Mouse (Mus musculus) limb, embryonic 13.5 days (tissue): ENCODE data around the gene Smarcal1. TPM values are rescaled to one million over a fixed set of nuclear protein-coding genes. Genes with fewer than 3 reads are reported as not detected.

ENCODE experiments used
- ATAC-seq: fragments of 200-750 bp; cut with Nextera tagmentation; 2 replicates; pipeline ENCODE4 v1.8.0; 2017; ENCODE audit warnings: low read depth, moderate number of reproducible peaks, moderate TSS enrichment; ENCODE audit not compliant: low FRiP score
- H3K27ac ChIP-seq: fragments of 300-500 bp; sonication (generic); 2 replicates; pipeline ENCODE4 v1.5.1; 2015; ENCODE audit warnings: inconsistent platforms, mild to moderate bottlenecking, moderate library complexity
- H3K27me3 ChIP-seq: fragments of 300-500 bp; sonication (generic); 2 replicates; pipeline ENCODE4 v1.6.1; 2015; ENCODE audit warnings: mild to moderate bottlenecking, inconsistent platforms
- H3K36me3 ChIP-seq: fragments of 300-500 bp; sonication (generic); 2 replicates; pipeline ENCODE4 v1.6.1; 2015; ENCODE audit warnings: inconsistent platforms, mild to moderate bottlenecking, moderate library complexity
- H3K4me1 ChIP-seq: fragments of 300-500 bp; sonication (generic); 2 replicates; pipeline ENCODE4 v1.6.1; 2015; ENCODE audit warnings: inconsistent platforms
- H3K4me2 ChIP-seq: fragments of 300-500 bp; sonication (generic); replicated peaks from 2 replicates; pipeline ENCODE4 v1.6.1; 2015; ENCODE audit warnings: inconsistent platforms, mild to moderate bottlenecking, moderate library complexity
- H3K4me3 ChIP-seq: fragments of 300-500 bp; sonication (generic); 2 replicates; pipeline ENCODE4 v1.5.1; 2015; ENCODE audit warnings: moderate library complexity, mild to moderate bottlenecking, inconsistent platforms
- H3K9ac ChIP-seq: fragments of 300-500 bp; sonication (generic); 2 replicates; pipeline ENCODE4 v1.6.1; 2015; ENCODE audit warnings: mild to moderate bottlenecking, inconsistent platforms
- H3K9me3 ChIP-seq: fragments of 300-500 bp; sonication (generic); 2 replicates; pipeline ENCODE4 v1.6.1; 2016; ENCODE audit warnings: inconsistent platforms
- WGBS: fragments of 180-500 bp; shearing (Covaris S2); methylation state at CpG from one replicate; pipeline ENCODE4 v1.1.7; 2015; 5-methylcytosine and 5-hydroxymethylcytosine counted together
- polyA plus RNA-seq: library from polyadenylated mRNA; unstranded; fragments of >200 nt; fragmentation: Nextera tagmentation; extraction: Ambion mirVana; gene quantifications from 2 replicates; pipeline ENCODE4 v1.2.1, GENCODE M21; 2015

Gene Smarcal1
- polyA plus RNA-seq, 1 experiment from 2014 or later = 26.7 TPM

GRCm38 (mm10) chr1:72593340-72593951 is 10.4 kb downstream of the Smarcal1 start:
- Histone ChIP-seq H3K9ac (no peak overlapping the region), H3K27me3 (no peaks in the 10 kb centered on the region), H3K4me2 (no peak overlapping the region), H3K9me3 (no peaks in the 10 kb centered on the region), H3K27ac (no peak overlapping the region), H3K4me3 (no peak overlapping the region), H3K36me3 (peaks cover 86% of the 10 kb centered on the region), H3K4me1 (peaks cover under 1% of the 10 kb centered on the region; the same call in 1 of the 2 replicates)
- WGBS = 86% methylated on average over 20 of the region's 20 CpGs
- no peak for ATAC-seq

- Histone ChIP-seq H3K4me1 (peaks cover 16% of the 10 kb centered on the region), H3K4me2 (no peak overlapping the region), H3K27me3 (no peaks in the 10 kb centered on the region), H3K36me3 (peaks cover 90% of the 10 kb centered on the region), H3K9me3 (no peaks in the 10 kb centered on the region), H3K4me3 (no peak overlapping the region), H3K9ac (no peak overlapping the region), H3K27ac (no peak overlapping the region)
- no peak for ATAC-seq
- WGBS = 89% methylated on average over 12 of the region's 12 CpGs
Measured at GRCm38 (mm10) chr1:72595686-72596085, 12.6 kb downstream of the Smarcal1 start.

- H3K4me1 ChIP-seq = peaks cover 16% of the 10 kb centered on the region
- H3K27ac ChIP-seq = no peak overlapping the region
- ATAC-seq = no peak
- peaks cover 90% of the 10 kb centered on the region for H3K36me3 ChIP-seq
- H3K4me3 ChIP-seq = no peak overlapping the region
- H3K27me3 ChIP-seq = no peaks in the 10 kb centered on the region
- WGBS = 85% methylated on average over 5 of the region's 5 CpGs
- no peaks in the 10 kb centered on the region for H3K9me3 ChIP-seq
- H3K9ac ChIP-seq = no peak overlapping the region
- H3K4me2 ChIP-seq = no peak overlapping the region
Measured at GRCm38 (mm10) chr1:72596231-72596630, 13.2 kb downstream of the Smarcal1 start.

GRCm38 (mm10) chr1:72599146-72600101 is 16.4 kb downstream of the Smarcal1 start:
- no peak overlapping the region for H3K9ac ChIP-seq
- peak overlapping the region; percentile 44; the same call in 1 of the 2 replicates for H3K27ac ChIP-seq
- peak; percentile 44; the same call in 1 of the 2 replicates for ATAC-seq

GRCm38 (mm10) chr1:72600778-72601177 is 17.7 kb downstream of the Smarcal1 start:
- Histone ChIP-seq H3K4me2 (no peak overlapping the region), H3K4me3 (no peak overlapping the region), H3K9ac (no peak overlapping the region), H3K27ac (no peak overlapping the region), H3K27me3 (no peaks in the 10 kb centered on the region), H3K36me3 (peaks cover 79% of the 10 kb centered on the region), H3K4me1 (peaks cover 16% of the 10 kb centered on the region), H3K9me3 (no peaks in the 10 kb centered on the region)
- no peak for ATAC-seq
- WGBS = 94% methylated on average over 5 of the region's 5 CpGs

More at GRCm38 (mm10) chr1:72599146-72600101, 16.4 kb downstream of the Smarcal1 start:
- H3K27me3 ChIP-seq = no peaks in the 10 kb centered on the region
- WGBS = 61% methylated on average over 21 of the region's 21 CpGs
- H3K4me2 ChIP-seq = no peak overlapping the region
- peaks cover 83% of the 10 kb centered on the region for H3K36me3 ChIP-seq
- H3K9me3 ChIP-seq = no peaks in the 10 kb centered on the region
- H3K4me1 ChIP-seq = peaks cover 16% of the 10 kb centered on the region
- H3K4me3 ChIP-seq = no peak overlapping the region

- 93% methylated on average over 7 of the region's 7 CpGs for WGBS
- no peak overlapping the region for H3K9ac ChIP-seq
- no peak for ATAC-seq
- no peaks in the 10 kb centered on the region for H3K9me3 ChIP-seq
- peaks cover 79% of the 10 kb centered on the region for H3K36me3 ChIP-seq
- H3K4me3 ChIP-seq = no peak overlapping the region
- H3K4me1 ChIP-seq = peaks cover 16% of the 10 kb centered on the region
- H3K27me3 ChIP-seq = no peaks in the 10 kb centered on the region
- H3K27ac ChIP-seq = no peak overlapping the region
- no peak overlapping the region for H3K4me2 ChIP-seq
Measured at GRCm38 (mm10) chr1:72601233-72601632, 18.2 kb downstream of the Smarcal1 start.

GRCm38 (mm10) chr1:72602186-72602585 is 19.1 kb downstream of the Smarcal1 start:
- ATAC-seq = no peak
- no peaks in the 10 kb centered on the region for H3K9me3 ChIP-seq
- no peak overlapping the region for H3K9ac ChIP-seq
- H3K4me3 ChIP-seq = no peak overlapping the region
- H3K27ac ChIP-seq = no peak overlapping the region
- peaks cover 16% of the 10 kb centered on the region for H3K4me1 ChIP-seq
- no peak overlapping the region for H3K4me2 ChIP-seq
- WGBS = 72% methylated on average over 5 of the region's 5 CpGs
- no peaks in the 10 kb centered on the region for H3K27me3 ChIP-seq
- peaks cover 76% of the 10 kb centered on the region for H3K36me3 ChIP-seq

- WGBS = 94% methylated on average over 5 of the region's 5 CpGs
Measured at GRCm38 (mm10) chr1:72602803-72603202, 19.8 kb downstream of the Smarcal1 start.

GRCm38 (mm10) chr1:72606186-72606673 is 23.2 kb downstream of the Smarcal1 start:
- Histone ChIP-seq H3K4me3 (no peak overlapping the region), H3K36me3 (peaks cover 75% of the 10 kb centered on the region), H3K9me3 (no peaks in the 10 kb centered on the region), H3K9ac (no peak overlapping the region), H3K4me1 (no peaks in the 10 kb centered on the region), H3K27me3 (no peaks in the 10 kb centered on the region), H3K27ac (no peak overlapping the region), H3K4me2 (no peak overlapping the region)
- 75% methylated on average over 12 of the region's 12 CpGs for WGBS
- no peak for ATAC-seq

More at GRCm38 (mm10) chr1:72602803-72603202, 19.8 kb downstream of the Smarcal1 start:
- Histone ChIP-seq H3K27ac (no peak overlapping the region), H3K27me3 (no peaks in the 10 kb centered on the region), H3K4me3 (no peak overlapping the region), H3K9ac (no peak overlapping the region), H3K36me3 (peaks cover 74% of the 10 kb centered on the region), H3K4me1 (peaks cover 16% of the 10 kb centered on the region), H3K4me2 (no peak overlapping the region), H3K9me3 (no peaks in the 10 kb centered on the region)
- ATAC-seq = no peak

GRCm38 (mm10) chr1:72609129-72609528 is 26.1 kb downstream of the Smarcal1 start:
- no peak overlapping the region for H3K4me3 ChIP-seq
- H3K4me1 ChIP-seq = no peaks in the 10 kb centered on the region
- H3K9ac ChIP-seq = no peak overlapping the region
- no peak overlapping the region for H3K27ac ChIP-seq
- 84% methylated on average over 10 of the region's 10 CpGs for WGBS
- H3K36me3 ChIP-seq = peaks cover 83% of the 10 kb centered on the region
- no peak overlapping the region for H3K4me2 ChIP-seq
- ATAC-seq = no peak
- no peaks in the 10 kb centered on the region for H3K9me3 ChIP-seq
- no peaks in the 10 kb centered on the region for H3K27me3 ChIP-seq

- Histone ChIP-seq H3K4me2 (no peak overlapping the region), H3K4me3 (no peak overlapping the region), H3K36me3 (peaks cover 90% of the 10 kb centered on the region), H3K9me3 (no peaks in the 10 kb centered on the region), H3K9ac (no peak overlapping the region), H3K27ac (no peak overlapping the region), H3K27me3 (no peaks in the 10 kb centered on the region), H3K4me1 (no peaks in the 10 kb centered on the region)
- 82% methylated on average over 23 of the region's 23 CpGs for WGBS
- ATAC-seq = no peak
Measured at GRCm38 (mm10) chr1:72609887-72610877, 27.1 kb downstream of the Smarcal1 start.
